Mouse (Mus musculus) testis, adult 2 months (tissue): ENCODE data around the gene Slc16a9. TPM values are rescaled to one million over a fixed set of nuclear protein-coding genes. Genes with fewer than 3 reads are reported as not detected.

Experiments used
- H3K27ac ChIP-seq: fragments of 200-500 bp; 2 replicates; pipeline ENCODE4 v1.5.1; 2012; ENCODE audit warnings: low read depth, low read length; ENCODE audit not compliant: control insufficient read depth, insufficient read depth
- H3K27me3 ChIP-seq: fragments of 200-500 bp; 2 replicates; pipeline ENCODE4 v1.6.1; 2012; ENCODE audit warnings: mild to moderate bottlenecking, low read length, moderate library complexity; ENCODE audit not compliant: control insufficient read depth, insufficient read depth
- H3K36me3 ChIP-seq: fragments of 200-500 bp; 2 replicates; pipeline ENCODE4 v1.6.1; 2012; ENCODE audit warnings: mild to moderate bottlenecking, low read length; ENCODE audit not compliant: control insufficient read depth, insufficient read depth
- H3K4me1 ChIP-seq: fragments of 200-500 bp; 2 replicates; pipeline ENCODE4 v1.6.1; 2012; ENCODE audit warnings: low read length; ENCODE audit not compliant: control insufficient read depth, insufficient read depth
- H3K4me3 ChIP-seq: fragments of 200-500 bp; 2 replicates; pipeline ENCODE4 v1.5.1; 2012; ENCODE audit warnings: low read depth, mild to moderate bottlenecking, low read length, moderate library complexity, mixed read lengths; ENCODE audit not compliant: control insufficient read depth
- CTCF ChIP-seq: fragments of 200-500 bp; IDR thresholded peaks from 2 replicates; pipeline ENCODE4 v1.5.1; 2012; ENCODE audit warnings: low read depth, mild to moderate bottlenecking, inconsistent platforms, low read length, moderate library complexity; ENCODE audit not compliant: control insufficient read depth, insufficient read depth, insufficient replicate concordance
- POLR2A ChIP-seq: fragments of 200-500 bp; IDR thresholded peaks from 2 replicates; pipeline ENCODE4 v1.6.1; 2012; ENCODE audit warnings: low read depth, mild to moderate bottlenecking, inconsistent platforms, low read length, moderate library complexity; ENCODE audit not compliant: control insufficient read depth
- polyA plus RNA-seq: library from polyadenylated mRNA; depleted of rRNA; stranded (reverse); fragments of >200 nt; gene quantifications from 2 replicates; pipeline ENCODE4 v1.2.3, GENCODE M21; 2012; rRNA removed

Gene Slc16a9
- 2.2 and 2.3 TPM in 2 replicates for polyA plus RNA-seq

- Histone ChIP-seq H3K27ac (no peak within 1 kb of the TSS), H3K36me3 (no peaks in the 10 kb centered on the region), H3K4me3 (peak within 1 kb of the TSS; percentile 65), H3K4me1 (peaks cover 4% of the 10 kb centered on the region; the same call in 1 of the 2 replicates), H3K27me3 (no peaks in the 10 kb centered on the region)
- TF ChIP-seq POLR2A = no peak
- no peak for TF ChIP-seq CTCF
These were observed at the start of gene Slc16a9 for GRCm38 (mm10) chr10:70244921-70245558. Gene Slc16a9 (plus strand): TSS chr10:70245100.

DNA sequence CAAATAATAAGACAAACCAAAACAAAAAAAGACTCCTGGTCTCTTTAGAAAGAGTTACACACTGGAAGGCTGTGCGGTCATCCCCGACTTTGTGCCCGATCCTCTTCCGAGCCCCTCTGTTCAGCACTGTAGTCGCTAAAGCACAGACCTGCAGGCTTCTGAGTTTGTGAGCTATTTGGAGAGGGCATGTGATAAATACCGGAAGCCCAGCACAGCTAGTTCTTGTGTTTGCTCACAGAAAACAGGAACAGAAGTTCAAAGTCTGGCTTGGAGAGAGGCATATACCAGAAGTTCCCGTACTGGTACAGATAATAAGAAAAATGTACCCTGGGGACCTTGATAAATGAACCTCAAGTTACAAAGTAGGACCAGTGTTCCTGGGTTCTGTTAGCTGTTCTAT lies 49.6 kb upstream of the Slc16a9 start:
- no peaks in the 10 kb centered on the region for H3K36me3 ChIP-seq
- no peak overlapping the region for H3K27ac ChIP-seq
- H3K4me3 ChIP-seq = no peak overlapping the region
- H3K4me1 ChIP-seq = no peaks in the 10 kb centered on the region; the same call in none of the 2 replicates
- TF ChIP-seq CTCF (no peak), POLR2A (no peak)
- no peaks in the 10 kb centered on the region for H3K27me3 ChIP-seq

DNA sequence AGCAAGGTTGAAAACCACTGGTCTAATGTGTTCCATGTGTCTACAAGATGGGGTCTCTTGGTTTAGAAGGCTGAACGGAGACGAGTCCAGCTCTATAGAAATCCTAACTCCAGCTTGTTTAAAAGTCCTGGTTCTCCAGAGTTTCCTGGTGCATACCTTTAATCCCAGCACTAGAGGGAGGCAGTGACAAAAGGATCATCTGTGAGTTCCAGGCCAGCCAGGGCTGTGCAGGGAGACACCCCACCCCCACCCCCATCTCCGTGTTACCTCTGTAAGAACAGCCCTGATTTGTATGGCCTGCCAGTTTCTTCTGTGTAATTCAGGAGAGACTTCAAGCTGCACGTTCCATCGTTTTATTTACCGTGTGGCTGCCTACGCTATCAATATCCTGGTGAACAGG lies 49.1 kb upstream of the Slc16a9 start:
- TF ChIP-seq POLR2A (no peak), CTCF (peak; percentile 30; the same call in 1 of the 2 replicates)
- no peak overlapping the region for H3K27ac ChIP-seq
- H3K36me3 ChIP-seq = no peaks in the 10 kb centered on the region
- H3K27me3 ChIP-seq = no peaks in the 10 kb centered on the region
- H3K4me1 ChIP-seq = no peaks in the 10 kb centered on the region; the same call in none of the 2 replicates
- no peak overlapping the region for H3K4me3 ChIP-seq

GRCm38 (mm10) chr10:70196666-70197065 lies 48.2 kb upstream of the Slc16a9 start:
- Histone ChIP-seq H3K4me1 (no peaks in the 10 kb centered on the region; the same call in none of the 2 replicates), H3K4me3 (no peak overlapping the region), H3K27me3 (no peaks in the 10 kb centered on the region), H3K27ac (no peak overlapping the region; the same call in 1 of the 2 replicates), H3K36me3 (no peaks in the 10 kb centered on the region)
- TF ChIP-seq CTCF = no peak
- TF ChIP-seq POLR2A = no peak

GRCm38 (mm10) chr10:70197601-70198000 lies 47.3 kb upstream of the Slc16a9 start:
- H3K27ac ChIP-seq = peak overlapping the region; percentile 30
- no peak overlapping the region for H3K4me3 ChIP-seq
- no peaks in the 10 kb centered on the region for H3K27me3 ChIP-seq
- TF ChIP-seq POLR2A = no peak
- no peaks in the 10 kb centered on the region; the same call in none of the 2 replicates for H3K4me1 ChIP-seq
- H3K36me3 ChIP-seq = no peaks in the 10 kb centered on the region

DNA sequence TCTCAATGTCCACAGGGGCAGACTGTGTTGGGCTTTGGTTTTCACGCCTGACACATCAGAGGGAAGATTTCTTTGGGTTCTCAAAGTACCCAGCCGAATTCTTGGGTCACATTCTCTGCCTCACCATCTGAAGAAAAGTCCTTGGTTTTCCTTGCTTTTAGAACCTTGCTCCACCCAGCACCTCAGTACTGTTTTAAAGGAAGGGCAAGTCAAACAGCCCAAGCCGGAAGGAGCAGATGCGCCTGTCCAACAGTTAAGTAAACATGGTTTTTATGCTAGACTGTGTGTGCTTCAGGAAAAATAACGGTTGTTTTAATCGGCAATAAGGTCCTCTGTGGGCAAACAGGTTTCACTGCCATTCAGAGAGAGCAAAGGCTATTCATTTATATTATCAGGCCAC lies 46.9 kb upstream of the Slc16a9 start:
- no peak for TF ChIP-seq CTCF
- no peak for TF ChIP-seq POLR2A
- Histone ChIP-seq H3K27me3 (no peaks in the 10 kb centered on the region), H3K36me3 (no peaks in the 10 kb centered on the region), H3K27ac (no peak overlapping the region), H3K4me3 (no peak overlapping the region), H3K4me1 (no peaks in the 10 kb centered on the region; the same call in none of the 2 replicates)

- H3K4me1 ChIP-seq = no peaks in the 10 kb centered on the region; the same call in none of the 2 replicates
- TF ChIP-seq CTCF (no peak), POLR2A (no peak)
These were observed 45.9 kb upstream of the Slc16a9 start for GRCm38 (mm10) chr10:70198951-70199463.

More at GRCm38 (mm10) chr10:70198951-70199463, 45.9 kb upstream of the Slc16a9 start:
- Histone ChIP-seq H3K36me3 (no peaks in the 10 kb centered on the region), H3K4me3 (no peak overlapping the region), H3K27ac (no peak overlapping the region), H3K27me3 (no peaks in the 10 kb centered on the region)
